Mouse (Mus musculus): ENCODE results near the gene Vmn1r213. TPM values are rescaled to one million over a fixed set of nuclear protein-coding genes. Genes with fewer than 3 reads are reported as not detected.

Vmn1r213 gene
- polyA plus RNA-seq, 1 experiment from 2014 or later: not detected

- 84% methylated on average over 3 of the region's 3 CpGs for WGBS (ENCODE audit: insufficient replicate concordance)
- ATAC-seq (no peak), DNase-seq (no peak)
- H3K4me1 ChIP-seq (ENCODE audit: insufficient read depth): no peaks in the 10 kb centered on the region
- H3K36me3 ChIP-seq (replicated peaks; ENCODE audit: insufficient read depth, low read length): no peaks in the 10 kb centered on the region
- H3K27me3 ChIP-seq (ENCODE audit: insufficient read depth, low read length): no peaks in the 10 kb centered on the region
- H3K4me3 ChIP-seq (ENCODE audit: low read depth, low read length): no peak within 1 kb of the TSS
- no peaks in the 10 kb centered on the region for H3K9me3 ChIP-seq (ENCODE audit: low read length)
- H3K27ac ChIP-seq (ENCODE audit: low read depth): no peak within 1 kb of the TSS
- no peak for TF ChIP-seq CTCF (IDR thresholded peaks at IDR 0.05; ENCODE audit: low read depth)
- TF ChIP-seq EP300 (IDR thresholded peaks at IDR 0.05; ENCODE audit: low read depth): no peak
- no peak within 1 kb of the TSS for H3K4me2 ChIP-seq (ENCODE audit: low read depth, low read length)
- H3K9ac ChIP-seq (replicated peaks): no peak within 1 kb of the TSS
Observed at GRCm38 (mm10) chr13:23030118-23030517, 22.7 kb downstream of the Vmn1r213 start, which contains the start of gene Vmn1r214. Gene Vmn1r214, plus strand, starts transcription at chr13:23030418.

- no peak for ATAC-seq
- Histone ChIP-seq H3K4me1 (ENCODE audit: insufficient read depth) (no peaks in the 10 kb centered on the region), H3K9ac (replicated peaks) (no peak overlapping the region), H3K27ac (ENCODE audit: low read depth) (no peak overlapping the region), H3K36me3 (replicated peaks; ENCODE audit: insufficient read depth, low read length) (no peaks in the 10 kb centered on the region), H3K4me2 (ENCODE audit: low read depth, low read length) (no peak overlapping the region), H3K4me3 (ENCODE audit: low read depth, low read length) (no peak overlapping the region), H3K27me3 (ENCODE audit: insufficient read depth, low read length) (no peaks in the 10 kb centered on the region), H3K9me3 (ENCODE audit: low read length) (no peaks in the 10 kb centered on the region)
- DNase-seq: no peak
- TF ChIP-seq EP300 (IDR thresholded peaks at IDR 0.05; ENCODE audit: low read depth): no peak
- no peak for TF ChIP-seq CTCF (IDR thresholded peaks at IDR 0.05; ENCODE audit: low read depth)
- whole genome bisulfite sequencing (ENCODE audit: insufficient replicate concordance): 31% methylated on average over 1 of the region's 1 CpGs
Observed at GRCm38 (mm10) chr13:23057778-23058177, 50.3 kb downstream of the Vmn1r213 start.

Other genes with a start within 250 kb of the Vmn1r213 start
- gene Vmn1r208, start 230.3 kb upstream of the Vmn1r213 start, polyA plus RNA-seq (2015; fragmentation: Nextera tagmentation; extraction: Ambion mirVana): not detected in 2 replicates
- not detected in 2 replicates for gene Vmn1r209, start 198.0 kb upstream of the Vmn1r213 start, polyA plus RNA-seq (2015; fragmentation: Nextera tagmentation; extraction: Ambion mirVana)
- gene Vmn1r210, start 176.3 kb upstream of the Vmn1r213 start, polyA plus RNA-seq (2015; fragmentation: Nextera tagmentation; extraction: Ambion mirVana): not detected in 2 replicates
- gene Vmn1r211, start 150.1 kb upstream of the Vmn1r213 start, polyA plus RNA-seq (2015; fragmentation: Nextera tagmentation; extraction: Ambion mirVana): not detected in 2 replicates
- not detected in 2 replicates for gene Vmn1r212, start 123.5 kb upstream of the Vmn1r213 start, polyA plus RNA-seq (2015; fragmentation: Nextera tagmentation; extraction: Ambion mirVana)
- gene Vmn1r214, start 22.8 kb downstream of the Vmn1r213 start, polyA plus RNA-seq (2015; fragmentation: Nextera tagmentation; extraction: Ambion mirVana): not detected in 2 replicates
- not detected in 2 replicates for gene Vmn1r215, start 60.4 kb downstream of the Vmn1r213 start, polyA plus RNA-seq (2015; fragmentation: Nextera tagmentation; extraction: Ambion mirVana)
- not detected in 2 replicates for gene Vmn1r217, start 110.6 kb downstream of the Vmn1r213 start, polyA plus RNA-seq (2015; fragmentation: Nextera tagmentation; extraction: Ambion mirVana)
- not detected in 2 replicates for gene Vmn1r218, start 125.5 kb downstream of the Vmn1r213 start, polyA plus RNA-seq (2015; fragmentation: Nextera tagmentation; extraction: Ambion mirVana)
- not detected in 2 replicates for gene Vmn1r219, start 151.7 kb downstream of the Vmn1r213 start, polyA plus RNA-seq (2015; fragmentation: Nextera tagmentation; extraction: Ambion mirVana)
- not detected in 2 replicates for gene Vmn1r220, start 180.3 kb downstream of the Vmn1r213 start, polyA plus RNA-seq (2015; fragmentation: Nextera tagmentation; extraction: Ambion mirVana)
- not detected in 2 replicates for gene Vmn1r221, start 206.5 kb downstream of the Vmn1r213 start, polyA plus RNA-seq (2015; fragmentation: Nextera tagmentation; extraction: Ambion mirVana)
- not detected in 2 replicates for gene Vmn1r222, start 228.3 kb downstream of the Vmn1r213 start, polyA plus RNA-seq (2015; fragmentation: Nextera tagmentation; extraction: Ambion mirVana)
- gene Vmn1r223, start 239.5 kb downstream of the Vmn1r213 start, polyA plus RNA-seq (2015; fragmentation: Nextera tagmentation; extraction: Ambion mirVana): not detected in 2 replicates

Measured in liver, postnatal 0 days (tissue).